Mouse (Mus musculus) olfactory bulb, adult 2 months (tissue): ENCODE data around the gene I830077J02Rik.

Source experiments
- CTCF ChIP-seq: fragments of 200-500 bp; IDR thresholded peaks from 2 replicates; pipeline ENCODE4 v1.5.1; 2012; ENCODE audit warnings: low read depth, mild to moderate bottlenecking, low read length, moderate library complexity; ENCODE audit not compliant: insufficient read depth
- POLR2A ChIP-seq: fragments of 200-500 bp; IDR thresholded peaks from 2 replicates; pipeline ENCODE4 v1.6.1; 2012; ENCODE audit warnings: mild to moderate bottlenecking, low read depth, low read length, moderate library complexity; ENCODE audit not compliant: insufficient read depth

GRCm38 (mm10) chr3:105959999-105960398 lies 27.5 kb upstream of the I830077J02Rik start, which contains the start of gene Atp5f1:
- no peak for TF ChIP-seq CTCF
- no peak for TF ChIP-seq POLR2A
